Mouse (Mus musculus): ENCODE results near the gene Kdelr3. TPM values are rescaled to one million over a fixed set of nuclear protein-coding genes. Genes with fewer than 3 reads are reported as not detected.
A peak's percentile ranks its signal among the peaks of the same experiment; 100 is the strongest.

Kdelr3 gene
- polyA plus RNA-seq, 1 experiment from 2014 or later = 7.5 TPM

DNA sequence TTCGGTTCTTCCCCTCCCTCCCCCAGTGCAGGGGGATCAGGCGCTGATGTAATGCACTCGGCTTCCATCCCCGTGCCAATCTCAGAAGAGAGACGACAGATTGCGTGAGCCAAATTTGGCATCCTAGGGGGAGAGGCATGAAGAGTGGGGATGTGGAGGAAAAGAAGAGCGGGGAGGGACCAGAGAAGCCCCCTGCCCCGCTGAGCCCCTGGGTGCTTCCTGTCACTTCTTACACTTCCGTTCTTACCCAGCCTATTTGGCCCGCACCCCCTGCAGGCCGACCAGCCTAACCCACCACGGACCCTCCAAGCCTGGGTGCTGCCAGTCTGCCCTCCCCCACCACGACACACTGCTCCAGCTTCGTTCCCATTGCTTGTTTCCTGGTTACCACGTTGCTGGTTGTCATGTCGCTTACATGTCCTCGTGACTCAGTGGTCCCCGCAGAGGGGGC lies 13.3 kb upstream of the Kdelr3 start:
- Histone ChIP-seq H3K36me3 (replicated peaks) (no peaks in the 10 kb centered on the region), H3K4me1 (peaks cover 51% of the 10 kb centered on the region), H3K27me3 (ENCODE audit: poor library complexity, severe bottlenecking) (peaks cover 100% of the 10 kb centered on the region), H3K27ac (no peak overlapping the region), H3K9me3 (no peaks in the 10 kb centered on the region), H3K4me3 (no peak overlapping the region)
- no peak for DNase-seq (ENCODE audit: extremely low spot score, low spot score)
- 21% methylated on average over 18 of the region's 18 CpGs for WGBS

DNA sequence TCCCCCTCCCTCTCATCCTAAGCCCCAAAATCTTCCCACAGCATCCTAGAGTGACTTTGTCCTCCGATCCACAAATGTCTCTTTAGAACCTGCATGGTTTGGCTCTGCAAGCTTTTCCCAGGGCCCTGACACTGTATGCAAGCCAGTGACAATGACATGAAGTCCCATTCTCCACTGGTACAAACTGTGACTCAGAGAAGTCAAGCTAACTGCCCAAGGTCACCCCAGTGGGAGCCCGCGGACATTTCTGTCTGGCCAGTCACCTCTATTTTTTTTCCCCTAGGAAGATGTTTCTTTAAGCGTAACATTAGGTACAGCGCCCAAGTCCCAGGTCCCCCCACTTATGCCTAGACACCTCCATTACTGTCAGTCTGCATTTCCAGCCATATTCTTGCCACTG lies 12.8 kb upstream of the Kdelr3 start:
- DNase-seq (ENCODE audit: extremely low spot score, low spot score) = no peak
- no peaks in the 10 kb centered on the region for H3K9me3 ChIP-seq
- no peak overlapping the region for H3K27ac ChIP-seq
- H3K27me3 ChIP-seq (ENCODE audit: poor library complexity, severe bottlenecking) = peaks cover 100% of the 10 kb centered on the region
- no peaks in the 10 kb centered on the region for H3K36me3 ChIP-seq (replicated peaks)
- WGBS = 69% methylated on average over 5 of the region's 5 CpGs
- H3K4me3 ChIP-seq = no peak overlapping the region
- peaks cover 52% of the 10 kb centered on the region for H3K4me1 ChIP-seq

DNA sequence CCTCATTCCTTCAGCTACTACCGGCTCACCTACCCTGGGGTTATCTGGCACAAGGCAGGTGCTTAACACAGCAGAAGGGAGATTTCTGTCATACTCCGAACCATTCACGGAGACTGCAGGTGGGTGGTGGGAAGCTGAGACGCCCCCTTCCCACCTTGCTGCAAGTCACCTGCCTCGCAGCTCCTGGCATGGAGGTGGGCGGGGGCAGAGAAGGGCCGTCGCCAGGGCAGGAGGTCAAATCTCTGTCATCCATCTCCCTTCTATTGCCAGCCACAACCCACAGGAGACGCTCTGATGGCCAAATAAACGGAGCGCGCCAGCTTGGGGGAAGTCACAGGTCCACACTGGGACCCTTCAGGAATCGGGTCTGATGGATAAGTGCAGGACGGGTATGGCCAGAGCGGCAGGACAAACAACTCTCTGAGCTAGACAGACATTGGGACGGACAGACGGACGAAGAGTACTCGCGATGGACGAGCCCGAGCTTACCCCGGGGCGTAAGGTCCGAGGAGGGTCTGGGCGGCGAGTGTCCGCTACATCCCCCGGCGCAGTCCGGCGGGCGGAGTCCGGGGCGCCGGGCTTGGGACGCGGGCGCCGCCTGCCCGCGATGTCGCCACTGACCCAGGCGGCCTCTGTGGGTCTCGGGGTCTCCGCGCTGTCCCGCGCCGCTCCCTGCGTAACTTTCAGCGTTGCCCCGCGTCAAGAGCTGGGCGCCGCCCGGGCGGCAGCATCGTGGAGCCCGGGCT lies 11.3 kb upstream of the Kdelr3 start, which contains the start of gene Kcnj4:
Gene Kcnj4 (minus strand): TSS at position 535 of the 746 bp plus-strand sequence.
- DNase-seq (ENCODE audit: extremely low spot score, low spot score) = peak; percentile 40
- H3K4me1 ChIP-seq = peaks cover 44% of the 10 kb centered on the region
- H3K9me3 ChIP-seq = no peaks in the 10 kb centered on the region
- H3K27ac ChIP-seq = peak within 1 kb of the TSS; percentile 79
- peak within 1 kb of the TSS; percentile 69 for H3K4me3 ChIP-seq
- H3K27me3 ChIP-seq (ENCODE audit: poor library complexity, severe bottlenecking) = peaks cover 100% of the 10 kb centered on the region
- no peaks in the 10 kb centered on the region for H3K36me3 ChIP-seq (replicated peaks)
- WGBS = 1% methylated on average over 59 of the region's 60 CpGs

DNA sequence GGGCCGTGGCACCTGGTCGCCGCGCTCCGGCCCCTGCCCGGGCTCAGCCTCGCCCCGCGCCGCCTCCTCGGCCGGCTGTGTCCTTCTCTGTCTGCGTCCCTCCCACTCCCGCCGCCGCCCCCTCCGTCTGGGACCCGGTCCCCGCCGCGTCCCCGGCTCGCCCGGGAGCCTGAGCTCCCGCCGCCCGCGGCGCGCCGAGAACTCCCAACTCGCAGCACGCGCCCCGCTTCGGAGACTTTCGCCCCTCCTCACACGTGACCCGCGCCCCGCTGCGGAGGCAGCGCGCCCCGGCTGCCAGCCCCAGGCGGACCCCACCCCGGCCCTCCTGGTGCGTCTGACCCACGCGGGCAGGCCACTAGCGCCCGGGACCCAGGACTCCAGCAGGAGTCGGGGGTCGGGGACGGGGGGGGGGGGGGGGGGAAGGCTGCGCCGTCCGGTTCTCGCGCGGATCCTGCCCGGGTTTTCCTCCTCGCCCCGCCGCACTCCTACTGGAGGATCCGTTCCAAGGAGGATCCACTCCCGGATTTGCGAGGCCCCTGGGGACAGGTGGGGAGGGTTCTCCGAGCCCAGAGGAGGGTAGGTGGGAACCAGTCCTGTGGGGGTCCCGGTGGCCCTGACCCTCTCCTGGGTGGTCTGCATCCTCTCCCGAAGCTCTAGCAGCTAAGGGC lies 10.5 kb upstream of the Kdelr3 start:
- WGBS = under 1% methylated on average over 60 of the region's 71 CpGs
- Histone ChIP-seq H3K27me3 (ENCODE audit: poor library complexity, severe bottlenecking) (peaks cover 100% of the 10 kb centered on the region), H3K4me3 (peak overlapping the region; percentile 69), H3K9me3 (no peaks in the 10 kb centered on the region), H3K36me3 (replicated peaks) (no peaks in the 10 kb centered on the region), H3K27ac (peak overlapping the region; percentile 79), H3K4me1 (peaks cover 44% of the 10 kb centered on the region)
- DNase-seq (ENCODE audit: extremely low spot score, low spot score) = peak; percentile 80

DNA sequence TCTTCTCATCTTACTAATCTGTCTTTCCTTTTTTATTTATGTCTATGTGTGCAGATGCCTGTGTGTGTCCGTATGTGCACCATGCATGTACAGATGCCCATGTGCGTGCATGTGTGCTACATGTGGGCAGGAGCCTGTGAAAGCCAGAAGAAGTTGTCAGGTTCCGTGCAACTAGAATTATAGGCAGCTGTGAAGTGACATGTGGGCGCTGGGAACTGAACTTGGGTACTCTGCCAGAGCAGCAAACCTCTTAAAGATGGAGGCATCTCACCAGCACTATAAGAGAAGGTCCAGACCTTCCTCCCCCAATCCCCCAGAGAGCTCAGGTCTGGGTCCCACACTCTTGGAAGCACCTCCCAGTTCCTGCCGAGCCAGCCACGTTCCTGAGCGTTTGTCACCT lies 9.8 kb upstream of the Kdelr3 start:
- 37% methylated on average over 7 of the region's 7 CpGs for WGBS
- H3K4me1 ChIP-seq = peaks cover 49% of the 10 kb centered on the region
- peaks cover 100% of the 10 kb centered on the region for H3K27me3 ChIP-seq (ENCODE audit: poor library complexity, severe bottlenecking)
- H3K36me3 ChIP-seq (replicated peaks) = no peaks in the 10 kb centered on the region
- DNase-seq (ENCODE audit: extremely low spot score, low spot score) = no peak
- H3K27ac ChIP-seq = no peak overlapping the region
- no peaks in the 10 kb centered on the region for H3K9me3 ChIP-seq
- peak overlapping the region; percentile 69; the same call in 1 of the 2 replicates for H3K4me3 ChIP-seq

DNA sequence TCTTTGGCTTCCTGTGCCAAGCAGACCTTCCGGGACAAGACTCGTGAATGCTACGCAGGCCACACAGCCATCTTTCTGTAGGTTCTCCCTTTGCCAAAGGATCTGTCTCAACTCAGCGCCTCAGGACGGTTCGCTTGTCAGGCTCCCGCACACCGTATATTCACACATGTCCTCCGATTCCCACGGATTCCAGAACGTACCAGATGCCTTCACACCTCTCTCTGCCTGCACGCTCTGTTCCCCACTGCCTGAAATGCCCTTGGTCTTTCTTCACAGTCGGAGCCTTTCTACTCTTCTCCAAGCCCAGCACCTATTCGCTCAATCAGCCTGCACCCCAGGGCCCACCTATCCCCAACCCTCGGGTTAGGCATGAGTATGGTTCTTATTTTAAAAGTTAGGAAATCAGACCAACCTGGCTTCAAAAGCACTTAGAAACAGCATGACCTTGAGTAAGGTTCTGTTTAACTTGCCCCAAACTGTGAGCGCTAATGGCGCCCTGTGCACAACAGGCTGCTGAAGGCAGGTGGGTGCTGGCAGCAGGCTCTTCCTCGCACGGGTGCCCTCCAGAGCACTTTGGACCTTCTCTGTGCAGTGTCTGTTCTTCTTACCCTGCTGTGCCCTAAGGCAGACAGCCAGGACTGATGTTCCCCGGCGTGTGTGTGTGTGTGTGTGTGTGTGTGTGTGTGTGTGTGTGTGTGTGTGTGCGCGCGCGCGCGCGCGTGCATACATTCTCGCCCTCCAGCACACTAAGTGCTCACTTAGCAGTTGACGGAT lies 9.0 kb upstream of the Kdelr3 start:
- H3K27me3 ChIP-seq (ENCODE audit: poor library complexity, severe bottlenecking) = peaks cover 100% of the 10 kb centered on the region

DNA sequence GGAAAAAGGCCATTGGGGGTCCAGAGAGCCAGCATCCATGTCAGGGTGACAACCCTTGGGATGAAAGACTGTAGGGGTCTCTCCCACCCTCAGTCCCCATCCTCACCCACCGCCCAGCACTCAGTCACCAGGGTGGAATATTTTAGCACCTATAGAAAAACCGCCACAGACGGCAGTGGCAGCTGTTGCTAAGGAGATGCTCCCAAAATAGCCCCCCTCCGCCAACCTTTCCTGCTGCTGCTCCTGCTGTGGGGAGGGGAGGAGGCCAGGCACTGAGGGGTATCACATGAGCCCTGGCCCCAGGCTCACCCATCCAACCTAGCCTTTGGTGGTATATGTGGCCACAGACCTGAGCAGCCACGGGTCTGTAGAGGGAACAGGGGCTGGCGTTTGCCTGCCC lies 6.2 kb upstream of the Kdelr3 start:
- peaks cover 53% of the 10 kb centered on the region for H3K4me1 ChIP-seq
- H3K27ac ChIP-seq = no peak overlapping the region
- no peaks in the 10 kb centered on the region; the same call in 1 of the 2 replicates for H3K9me3 ChIP-seq
- no peak for DNase-seq (ENCODE audit: extremely low spot score, low spot score)
- peaks cover 100% of the 10 kb centered on the region for H3K27me3 ChIP-seq (ENCODE audit: poor library complexity, severe bottlenecking)
- WGBS = 48% methylated on average over 6 of the region's 6 CpGs
- no peaks in the 10 kb centered on the region for H3K36me3 ChIP-seq (replicated peaks)
- no peak overlapping the region for H3K4me3 ChIP-seq

More for the DNA sequence above, 9.0 kb upstream of the Kdelr3 start:
- H3K4me3 ChIP-seq = no peak overlapping the region; the same call in 1 of the 2 replicates
- H3K27ac ChIP-seq = no peak overlapping the region
- H3K4me1 ChIP-seq = peaks cover 57% of the 10 kb centered on the region
- DNase-seq (ENCODE audit: extremely low spot score, low spot score) = no peak
- H3K9me3 ChIP-seq = no peaks in the 10 kb centered on the region
- 50% methylated on average over 31 of the region's 31 CpGs for WGBS
- no peaks in the 10 kb centered on the region for H3K36me3 ChIP-seq (replicated peaks)

DNA sequence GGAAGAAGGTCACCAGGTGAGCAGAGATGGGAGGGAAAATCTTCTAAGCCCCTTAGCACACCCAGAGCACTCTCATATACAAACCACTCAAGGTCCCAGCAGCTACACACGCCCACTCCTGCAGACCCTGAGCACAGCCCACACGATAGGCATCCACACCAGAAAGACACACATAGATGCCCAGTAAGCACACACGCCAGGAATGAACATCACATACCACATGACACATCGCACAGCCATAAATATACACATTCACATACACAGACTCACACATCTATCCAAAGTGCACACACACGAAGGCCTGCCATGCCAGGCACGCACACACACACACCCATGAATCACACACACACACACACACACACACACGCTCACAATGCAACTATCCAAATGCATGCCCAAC lies 5.8 kb upstream of the Kdelr3 start:
- no peaks in the 10 kb centered on the region for H3K36me3 ChIP-seq (replicated peaks)
- no peak overlapping the region for H3K4me3 ChIP-seq
- no peak for DNase-seq (ENCODE audit: extremely low spot score, low spot score)
- no peak overlapping the region for H3K27ac ChIP-seq
- no peaks in the 10 kb centered on the region; the same call in 1 of the 2 replicates for H3K9me3 ChIP-seq
- WGBS = 79% methylated on average over 7 of the region's 7 CpGs
- peaks cover 48% of the 10 kb centered on the region for H3K4me1 ChIP-seq
- peaks cover 100% of the 10 kb centered on the region for H3K27me3 ChIP-seq (ENCODE audit: poor library complexity, severe bottlenecking)

DNA sequence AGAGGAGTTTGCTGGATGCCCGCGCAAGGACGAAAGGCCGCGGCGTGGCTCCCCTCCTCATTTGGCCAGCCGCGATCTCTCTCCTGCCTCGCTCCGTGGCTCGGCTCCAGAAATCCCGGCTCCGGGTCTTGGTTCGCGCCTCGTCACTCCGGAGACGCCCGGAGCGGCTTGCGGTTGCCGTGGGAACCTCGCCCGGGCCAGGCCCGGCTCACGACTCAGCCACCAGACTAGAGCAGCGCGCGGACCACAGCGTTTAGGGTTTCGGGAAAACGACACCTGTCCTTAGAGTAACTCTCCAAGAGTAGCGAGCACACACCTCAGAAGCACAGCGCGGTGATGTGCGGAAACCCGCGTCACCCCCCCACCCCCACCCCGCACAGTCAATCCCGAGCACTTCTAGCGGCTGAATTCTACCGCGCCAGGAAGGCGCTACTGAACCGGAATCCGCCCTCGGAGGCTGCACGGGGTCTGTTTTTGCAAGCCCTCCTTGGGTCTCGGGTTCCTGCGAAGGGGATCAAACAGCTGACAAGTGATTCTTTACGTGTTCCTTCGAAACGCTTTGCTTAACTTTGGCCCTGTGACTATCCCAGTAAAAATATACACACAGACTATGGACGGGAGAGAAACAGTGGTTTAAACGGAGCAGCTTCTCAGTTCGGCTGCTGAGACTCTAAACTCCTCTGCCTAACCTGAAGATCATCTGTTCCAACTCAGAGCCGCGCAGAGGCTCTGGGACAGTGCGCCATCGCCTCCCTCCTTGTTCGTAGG lies 4.5 kb upstream of the Kdelr3 start:
- Histone ChIP-seq H3K27ac (no peak overlapping the region), H3K4me1 (peaks cover 48% of the 10 kb centered on the region), H3K9me3 (no peaks in the 10 kb centered on the region; the same call in 1 of the 2 replicates), H3K4me3 (peak overlapping the region; percentile 54), H3K27me3 (ENCODE audit: poor library complexity, severe bottlenecking) (peaks cover 100% of the 10 kb centered on the region), H3K36me3 (replicated peaks) (no peaks in the 10 kb centered on the region)
- peak; percentile 88 for DNase-seq (ENCODE audit: extremely low spot score, low spot score)
- 1% methylated on average over 61 of the region's 61 CpGs for WGBS

DNA sequence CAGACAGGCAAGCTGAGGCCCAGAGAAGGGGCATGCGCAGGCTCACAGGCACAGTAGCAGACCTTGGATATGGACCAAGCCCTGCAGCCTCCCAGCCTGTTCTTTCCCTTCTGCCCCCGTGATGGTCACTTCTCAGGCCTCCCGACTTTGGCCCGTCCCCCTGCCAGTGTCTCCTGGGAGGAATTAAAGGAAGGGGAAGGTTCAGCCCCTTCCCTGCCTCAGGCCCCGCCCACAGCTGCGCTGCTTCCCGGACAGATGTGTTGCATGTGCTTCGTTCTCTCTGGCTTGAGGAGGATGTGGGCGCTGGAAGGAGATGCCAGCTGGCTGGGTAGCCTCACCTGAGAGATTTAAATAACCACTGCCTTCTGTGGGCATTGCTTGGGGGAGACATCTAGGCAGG lies 2.3 kb upstream of the Kdelr3 start:
- WGBS = 9% methylated on average over 9 of the region's 9 CpGs
- peak overlapping the region; percentile 7; the same call in 1 of the 2 replicates for H3K4me3 ChIP-seq
- no peak for DNase-seq (ENCODE audit: extremely low spot score, low spot score)
- H3K9me3 ChIP-seq = no peaks in the 10 kb centered on the region; the same call in 1 of the 2 replicates
- H3K36me3 ChIP-seq (replicated peaks) = no peaks in the 10 kb centered on the region
- H3K27me3 ChIP-seq (ENCODE audit: poor library complexity, severe bottlenecking) = peaks cover 100% of the 10 kb centered on the region
- H3K27ac ChIP-seq = no peak overlapping the region
- H3K4me1 ChIP-seq = peaks cover 52% of the 10 kb centered on the region

DNA sequence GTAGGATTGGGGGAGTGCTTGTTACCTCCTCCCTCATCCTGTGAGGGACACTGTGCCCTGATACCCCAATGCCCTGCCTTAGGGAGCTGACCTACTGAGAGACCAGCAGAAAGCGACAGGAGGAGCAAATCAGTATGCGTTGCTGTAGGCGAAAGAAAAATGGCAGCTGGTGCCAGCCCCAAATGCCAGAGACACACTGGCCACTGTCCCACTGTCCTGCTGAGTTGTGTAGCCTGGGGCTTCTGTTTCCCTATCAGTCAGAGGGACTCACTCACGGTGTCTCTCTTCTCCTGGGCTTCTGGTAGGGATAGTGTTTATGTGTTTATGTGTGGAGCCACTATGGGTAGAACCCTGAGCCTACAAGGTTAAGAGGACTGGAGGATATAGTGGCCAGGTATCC lies 1.5 kb downstream of the Kdelr3 start:
- Histone ChIP-seq H3K4me1 (peaks cover 34% of the 10 kb centered on the region), H3K4me3 (no peak overlapping the region), H3K27me3 (ENCODE audit: poor library complexity, severe bottlenecking) (peaks cover 69% of the 10 kb centered on the region), H3K27ac (no peak overlapping the region), H3K36me3 (replicated peaks) (no peaks in the 10 kb centered on the region), H3K9me3 (no peaks in the 10 kb centered on the region; the same call in 1 of the 2 replicates)
- WGBS = 77% methylated on average over 4 of the region's 4 CpGs
- DNase-seq (ENCODE audit: extremely low spot score, low spot score) = no peak

DNA sequence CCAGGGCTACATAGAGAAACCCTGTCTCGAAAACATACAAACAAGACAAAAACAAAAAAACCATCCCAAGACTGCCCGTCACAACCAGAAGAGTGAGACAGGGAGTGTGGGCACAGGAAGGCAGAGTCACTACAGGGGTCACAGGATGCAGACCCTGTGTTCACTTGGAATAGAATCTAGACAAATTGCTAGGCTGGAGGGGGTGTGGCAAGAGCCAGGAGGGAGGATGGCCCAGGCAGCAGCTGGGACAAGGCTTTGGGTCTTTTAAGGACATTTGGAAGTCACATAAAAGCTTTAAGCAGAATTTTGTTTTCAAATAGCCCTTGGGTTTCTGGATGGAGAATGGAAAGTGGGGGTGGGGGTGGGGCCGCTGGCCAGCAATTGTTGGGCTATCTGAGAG lies 2.4 kb downstream of the Kdelr3 start:
- Histone ChIP-seq H3K9me3 (no peaks in the 10 kb centered on the region; the same call in 1 of the 2 replicates), H3K4me1 (peaks cover 33% of the 10 kb centered on the region), H3K27me3 (ENCODE audit: poor library complexity, severe bottlenecking) (peaks cover 60% of the 10 kb centered on the region), H3K4me3 (no peak overlapping the region), H3K36me3 (replicated peaks) (no peaks in the 10 kb centered on the region), H3K27ac (no peak overlapping the region)
- DNase-seq (ENCODE audit: extremely low spot score, low spot score) = no peak
- 87% methylated on average over 3 of the region's 3 CpGs for WGBS

Measured in forebrain, embryonic 10.5 days (tissue).